Mouse (Mus musculus) embryonic fibroblast, embryonic 13.5 days (primary cell): ENCODE results near the gene Kif1b.
A peak's percentile ranks its signal among the peaks of the same experiment; 100 is the strongest.

Experiments
- CTCF ChIP-seq: IDR thresholded peaks from 2 replicates; pipeline ENCODE4 v1.5.1; 2011; ENCODE audit warnings: mild to moderate bottlenecking, control low read depth, low read length, moderate library complexity, borderline replicate concordance; ENCODE audit not compliant: insufficient read depth
- POLR2A ChIP-seq: IDR thresholded peaks from 2 replicates; pipeline ENCODE4 v1.6.1; 2011; ENCODE audit warnings: low read depth, mild to moderate bottlenecking, control low read depth, low read length, moderate library complexity

DNA sequence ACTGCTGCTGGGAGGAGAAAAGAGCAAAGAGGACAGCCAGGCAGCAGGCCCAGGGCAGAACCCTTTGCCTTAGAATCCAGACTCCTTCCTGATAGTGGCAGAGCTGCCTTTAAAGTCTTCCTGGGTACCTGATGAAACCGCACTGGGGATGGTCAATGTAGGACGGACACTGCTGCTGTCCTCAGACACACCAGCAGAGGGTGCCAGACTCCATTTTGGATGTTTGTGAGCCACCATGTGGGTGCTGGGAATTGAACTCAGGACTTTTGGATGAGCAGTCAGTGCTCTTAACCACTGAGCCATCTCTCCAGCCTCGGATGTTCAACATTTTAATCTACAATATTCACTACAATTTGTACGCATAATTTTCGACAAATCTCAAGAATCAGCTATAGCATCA lies 23.0 kb upstream of the Kif1b start:
- TF ChIP-seq CTCF, result peak; percentile 28; the same call in 1 of the 2 replicates
- no peak for TF ChIP-seq POLR2A
